Mouse (Mus musculus) lung, embryonic 15.5 days (tissue): ENCODE results near the gene Cd163l1. TPM values are rescaled to one million over a fixed set of nuclear protein-coding genes. Genes with fewer than 3 reads are reported as not detected.

Experiments used
- ATAC-seq: fragments of 200-750 bp; cut with Nextera tagmentation; 2 replicates; pipeline ENCODE4 v1.8.0; 2017; ENCODE audit warnings: moderate number of reproducible peaks, borderline replicate concordance; ENCODE audit not compliant: low FRiP score, low TSS enrichment; ENCODE audit errors: extremely low read depth
- H3K27ac ChIP-seq: fragments of 300-500 bp; sonication (generic); 2 replicates; pipeline ENCODE4 v1.5.1; 2015; ENCODE audit warnings: moderate library complexity, mild to moderate bottlenecking, inconsistent platforms
- H3K27me3 ChIP-seq: fragments of 300-500 bp; sonication (generic); 2 replicates; pipeline ENCODE4 v1.6.1; 2015; ENCODE audit warnings: inconsistent platforms
- H3K36me3 ChIP-seq: fragments of 300-500 bp; sonication (generic); 2 replicates; pipeline ENCODE4 v1.6.1; 2015; ENCODE audit warnings: inconsistent platforms
- H3K4me1 ChIP-seq: fragments of 300-500 bp; sonication (generic); 2 replicates; pipeline ENCODE4 v1.6.1; 2015; ENCODE audit warnings: inconsistent platforms
- H3K4me2 ChIP-seq: fragments of 300-500 bp; sonication (generic); 2 replicates; pipeline ENCODE4 v1.6.1; 2015; ENCODE audit warnings: inconsistent platforms, mild to moderate bottlenecking, moderate library complexity
- H3K4me3 ChIP-seq: fragments of 300-500 bp; sonication (generic); 2 replicates; pipeline ENCODE4 v1.5.1; 2015; ENCODE audit warnings: mild to moderate bottlenecking, inconsistent platforms
- H3K9ac ChIP-seq: fragments of 300-500 bp; sonication (generic); 2 replicates; pipeline ENCODE4 v1.6.1; 2015; ENCODE audit warnings: inconsistent platforms
- H3K9me3 ChIP-seq: fragments of 300-500 bp; sonication (generic); 2 replicates; pipeline ENCODE4 v1.6.1; 2016; ENCODE audit warnings: inconsistent platforms
- WGBS: fragments of 180-500 bp; shearing (Covaris S2); methylation state at CpG from one replicate; pipeline ENCODE4 v1.1.7; 2015; 5-methylcytosine and 5-hydroxymethylcytosine counted together
- polyA plus RNA-seq: library from polyadenylated mRNA; unstranded; fragments of >200 nt; fragmentation: Nextera tagmentation; extraction: Ambion mirVana; gene quantifications from 2 replicates; pipeline ENCODE4 v1.2.1, GENCODE M21; 2015

Cd163l1 gene
- polyA plus RNA-seq: 0.44 and 3.1 TPM in 2 replicates

DNA sequence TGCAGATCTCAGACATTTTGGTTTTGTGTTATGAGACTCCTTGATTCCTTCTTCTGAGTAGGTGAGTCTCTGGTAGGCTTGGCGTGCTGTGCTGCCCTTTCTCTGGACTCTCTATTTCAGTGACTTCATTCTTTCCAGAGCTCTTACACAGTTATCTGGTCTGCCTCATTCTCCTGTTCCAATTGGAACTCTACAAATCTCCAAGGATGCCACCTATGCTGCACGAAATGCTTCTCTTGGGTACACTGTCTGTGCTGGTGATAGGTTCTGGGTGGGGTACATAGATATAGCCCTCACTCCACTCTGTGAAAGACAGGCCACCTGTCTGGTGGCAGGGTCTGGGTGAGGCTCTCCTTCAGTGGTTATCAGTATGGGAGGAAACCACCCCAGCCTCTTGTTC lies at the start of gene Cd163l1:
Cd163l1 (plus strand) TSS at position 301 of the 400 bp plus-strand sequence.
- Histone ChIP-seq H3K27ac (no peak within 1 kb of the TSS), H3K4me1 (no peaks in the 10 kb centered on the region), H3K4me2 (no peak within 1 kb of the TSS), H3K27me3 (no peaks in the 10 kb centered on the region), H3K36me3 (no peaks in the 10 kb centered on the region), H3K9me3 (no peaks in the 10 kb centered on the region), H3K4me3 (no peak within 1 kb of the TSS), H3K9ac (no peak within 1 kb of the TSS)
- WGBS: 80% methylated on average over 2 of the region's 2 CpGs
- ATAC-seq: no peak

DNA sequence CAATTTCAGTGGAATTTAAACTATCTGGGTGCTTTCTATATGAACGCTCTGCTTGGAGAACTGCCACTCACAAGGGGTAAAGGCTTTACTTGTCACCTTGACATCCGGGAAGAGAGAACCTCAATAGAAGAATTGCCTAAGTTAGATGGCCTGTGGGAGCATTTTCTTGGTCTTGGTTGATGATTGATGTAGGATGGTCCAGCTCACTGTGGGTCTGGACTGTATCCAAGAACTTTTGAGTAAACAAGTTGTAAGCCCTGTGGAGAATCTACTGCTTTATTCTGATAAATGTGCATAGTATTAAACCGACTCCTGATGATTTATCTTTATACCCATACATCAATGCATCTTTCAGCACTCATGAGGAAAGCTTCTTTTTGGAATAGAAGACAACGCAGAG lies 48.7 kb upstream of the Cd163l1 start:
- no peak for ATAC-seq
- WGBS: 52% methylated on average over 4 of the region's 4 CpGs
- H3K4me1 ChIP-seq: no peaks in the 10 kb centered on the region
- H3K4me3 ChIP-seq: no peak overlapping the region
- no peaks in the 10 kb centered on the region for H3K36me3 ChIP-seq
- no peaks in the 10 kb centered on the region for H3K27me3 ChIP-seq
- no peaks in the 10 kb centered on the region for H3K9me3 ChIP-seq
- no peak overlapping the region for H3K27ac ChIP-seq
- H3K4me2 ChIP-seq: no peak overlapping the region
- H3K9ac ChIP-seq: no peak overlapping the region

GRCm38 (mm10) chr7:140170863-140171262 lies 47.2 kb upstream of the Cd163l1 start:
- Histone ChIP-seq H3K4me1 (no peaks in the 10 kb centered on the region), H3K36me3 (no peaks in the 10 kb centered on the region), H3K9ac (no peak overlapping the region), H3K4me2 (no peak overlapping the region), H3K27me3 (no peaks in the 10 kb centered on the region), H3K27ac (no peak overlapping the region), H3K4me3 (no peak overlapping the region), H3K9me3 (no peaks in the 10 kb centered on the region)
- WGBS: 84% methylated on average over 3 of the region's 3 CpGs
- ATAC-seq: no peak

DNA sequence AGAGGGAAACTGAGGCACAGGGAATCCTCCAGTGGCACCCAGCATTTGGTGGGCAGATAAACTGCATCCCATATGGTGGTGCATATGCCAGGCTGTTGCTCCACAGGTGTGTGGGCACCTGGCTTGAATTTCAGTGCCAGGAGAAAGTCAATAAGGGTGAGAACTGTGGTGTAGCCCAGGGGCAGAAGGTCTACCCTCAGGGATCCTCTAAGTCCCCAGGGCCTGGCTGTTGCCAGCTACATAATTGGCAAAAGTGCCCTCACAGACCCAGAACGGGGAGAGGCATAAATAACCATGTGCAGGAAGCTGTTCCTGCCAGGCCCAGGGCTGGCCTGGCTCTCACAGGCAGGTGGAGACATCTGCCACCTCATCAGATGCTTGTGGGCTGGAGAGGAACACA lies 45.1 kb upstream of the Cd163l1 start, which contains the start of gene Olfr523:
Olfr523 (plus strand) TSS at position 282 of the 400 bp plus-strand sequence.
- Histone ChIP-seq H3K9ac (no peak within 1 kb of the TSS), H3K36me3 (no peaks in the 10 kb centered on the region), H3K4me1 (no peaks in the 10 kb centered on the region), H3K27me3 (no peaks in the 10 kb centered on the region), H3K27ac (no peak within 1 kb of the TSS), H3K9me3 (no peaks in the 10 kb centered on the region), H3K4me3 (no peak within 1 kb of the TSS), H3K4me2 (no peak within 1 kb of the TSS)
- WGBS: 50% methylated on average over 1 of the region's 1 CpGs
- no peak for ATAC-seq

- H3K4me1 ChIP-seq: no peaks in the 10 kb centered on the region
- H3K27ac ChIP-seq: no peak overlapping the region
- no peak overlapping the region for H3K9ac ChIP-seq
- H3K36me3 ChIP-seq: no peaks in the 10 kb centered on the region
- no peak for ATAC-seq
- no peaks in the 10 kb centered on the region for H3K9me3 ChIP-seq
- H3K27me3 ChIP-seq: no peaks in the 10 kb centered on the region
- no peak overlapping the region for H3K4me2 ChIP-seq
- WGBS: 83% methylated on average over 2 of the region's 2 CpGs
- H3K4me3 ChIP-seq: no peak overlapping the region
Measured at GRCm38 (mm10) chr7:140179176-140179575, 38.9 kb upstream of the Cd163l1 start.

DNA sequence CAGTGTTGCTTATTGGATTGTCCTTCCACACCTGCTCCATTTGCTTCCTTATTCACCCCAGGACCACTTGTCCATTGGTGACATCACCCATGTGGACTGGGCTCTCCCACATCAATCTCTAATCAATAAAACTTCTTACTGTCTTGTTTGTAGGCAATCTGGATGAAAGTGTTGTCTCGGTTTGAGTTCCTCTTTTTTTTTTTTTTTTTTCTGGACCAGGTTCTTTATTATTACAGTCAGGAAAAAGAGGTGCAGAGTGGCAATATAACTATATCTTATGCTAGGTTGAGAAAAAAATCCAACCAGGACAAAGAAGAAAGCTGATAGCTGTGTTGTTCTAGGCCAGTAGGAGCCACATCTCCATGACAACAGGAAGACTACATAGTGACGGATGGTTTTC lies 37.4 kb upstream of the Cd163l1 start:
- Histone ChIP-seq H3K9ac (no peak overlapping the region), H3K4me2 (no peak overlapping the region), H3K9me3 (no peaks in the 10 kb centered on the region), H3K4me3 (no peak overlapping the region), H3K27me3 (no peaks in the 10 kb centered on the region), H3K27ac (no peak overlapping the region), H3K4me1 (no peaks in the 10 kb centered on the region), H3K36me3 (no peaks in the 10 kb centered on the region)
- no peak for ATAC-seq
- 75% methylated on average over 2 of the region's 2 CpGs for WGBS

DNA sequence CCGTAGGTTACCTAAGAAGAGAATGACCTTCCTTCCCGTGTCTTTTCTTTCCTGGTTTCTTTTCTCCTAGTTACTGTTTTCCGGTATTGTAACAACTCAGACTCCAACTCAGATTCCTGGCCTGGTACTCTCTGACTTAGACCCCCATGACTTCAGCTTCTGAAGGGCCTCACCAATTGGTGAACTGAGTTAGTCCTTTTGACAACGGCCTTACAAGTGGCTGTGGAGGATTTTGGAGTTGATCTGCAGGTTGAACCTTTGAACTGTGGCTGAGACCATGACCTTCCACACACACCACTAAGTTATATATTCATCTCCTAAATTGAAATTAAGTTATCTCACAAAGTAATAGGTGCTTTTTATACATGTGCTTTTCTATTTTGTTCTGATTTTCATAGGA lies 33.9 kb upstream of the Cd163l1 start:
- H3K27ac ChIP-seq: no peak overlapping the region
- no peaks in the 10 kb centered on the region for H3K9me3 ChIP-seq
- H3K9ac ChIP-seq: no peak overlapping the region
- H3K4me2 ChIP-seq: no peak overlapping the region
- H3K36me3 ChIP-seq: no peaks in the 10 kb centered on the region
- no peaks in the 10 kb centered on the region for H3K4me1 ChIP-seq
- H3K27me3 ChIP-seq: no peaks in the 10 kb centered on the region
- 84% methylated on average over 4 of the region's 4 CpGs for WGBS
- no peak for ATAC-seq
- H3K4me3 ChIP-seq: no peak overlapping the region

GRCm38 (mm10) chr7:140186646-140187620 lies 31.1 kb upstream of the Cd163l1 start:
- H3K27me3 ChIP-seq: no peaks in the 10 kb centered on the region
- no peaks in the 10 kb centered on the region for H3K9me3 ChIP-seq
- no peak overlapping the region for H3K9ac ChIP-seq
- H3K4me3 ChIP-seq: no peak overlapping the region
- no peak for ATAC-seq
- H3K4me2 ChIP-seq: no peak overlapping the region
- no peaks in the 10 kb centered on the region for H3K36me3 ChIP-seq
- H3K4me1 ChIP-seq: no peaks in the 10 kb centered on the region
- 59% methylated on average over 18 of the region's 18 CpGs for WGBS
- no peak overlapping the region for H3K27ac ChIP-seq

- WGBS: 80% methylated on average over 7 of the region's 7 CpGs
- Histone ChIP-seq H3K36me3 (no peaks in the 10 kb centered on the region), H3K4me1 (no peaks in the 10 kb centered on the region), H3K4me3 (no peak overlapping the region), H3K27ac (no peak overlapping the region), H3K27me3 (no peaks in the 10 kb centered on the region), H3K4me2 (no peak overlapping the region), H3K9me3 (no peaks in the 10 kb centered on the region), H3K9ac (no peak overlapping the region)
- no peak for ATAC-seq
Measured at GRCm38 (mm10) chr7:140187721-140188390, 30.2 kb upstream of the Cd163l1 start.

- Histone ChIP-seq H3K27me3 (no peaks in the 10 kb centered on the region), H3K36me3 (no peaks in the 10 kb centered on the region), H3K27ac (no peak overlapping the region), H3K9ac (no peak overlapping the region), H3K4me3 (no peak overlapping the region), H3K9me3 (no peaks in the 10 kb centered on the region), H3K4me1 (no peaks in the 10 kb centered on the region), H3K4me2 (no peak overlapping the region)
- ATAC-seq: no peak
- WGBS: 55% methylated on average over 4 of the region's 4 CpGs
Measured at GRCm38 (mm10) chr7:140188391-140189328, 29.4 kb upstream of the Cd163l1 start.

DNA sequence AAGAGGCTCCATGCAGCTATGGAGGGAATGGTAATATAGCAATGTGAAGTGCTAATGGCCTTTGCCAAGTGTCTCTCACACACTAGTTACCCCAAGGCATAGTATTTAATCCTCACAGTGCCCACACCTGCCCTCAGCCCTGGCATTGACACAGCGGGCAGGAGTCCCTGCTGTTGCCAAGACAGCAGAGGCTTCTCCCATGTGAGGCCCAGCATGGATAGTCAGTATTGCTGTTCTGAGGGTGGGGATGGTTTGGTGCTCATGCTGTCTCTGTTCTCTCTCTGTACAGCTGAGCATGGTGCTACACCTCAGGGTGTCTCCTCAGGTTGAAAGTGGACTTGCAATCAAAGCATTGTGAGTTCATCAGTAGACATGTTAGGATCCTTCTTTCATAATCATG lies 27.6 kb upstream of the Cd163l1 start:
- Histone ChIP-seq H3K36me3 (no peaks in the 10 kb centered on the region), H3K27me3 (no peaks in the 10 kb centered on the region), H3K27ac (no peak overlapping the region), H3K9me3 (no peaks in the 10 kb centered on the region), H3K4me3 (no peak overlapping the region), H3K4me2 (no peak overlapping the region), H3K9ac (no peak overlapping the region), H3K4me1 (no peaks in the 10 kb centered on the region)
- no peak for ATAC-seq
- 94% methylated on average over 1 of the region's 1 CpGs for WGBS
